Mouse (Mus musculus) embryonic fibroblast, embryonic 13.5 days (primary cell): Measurements from ENCODE around the gene Cfap99.

Source experiments
- CTCF ChIP-seq: IDR thresholded peaks from 2 replicates; pipeline ENCODE4 v1.5.1; 2011; ENCODE audit warnings: mild to moderate bottlenecking, control low read depth, low read length, moderate library complexity, borderline replicate concordance; ENCODE audit not compliant: insufficient read depth
- POLR2A ChIP-seq: IDR thresholded peaks from 2 replicates; pipeline ENCODE4 v1.6.1; 2011; ENCODE audit warnings: low read depth, mild to moderate bottlenecking, control low read depth, low read length, moderate library complexity

GRCm38 (mm10) chr5:34269921-34270465 lies 18.4 kb upstream of the Cfap99 start:
- no peak for TF ChIP-seq POLR2A
- no peak for TF ChIP-seq CTCF
